Mouse (Mus musculus) left cerebral cortex, adult 8-10 months (tissue): ENCODE measurements around the gene Cmtm2a. TPM values are rescaled to one million over a fixed set of nuclear protein-coding genes. Genes with fewer than 3 reads are reported as not detected.
A peak's percentile ranks its signal among the peaks of the same experiment; 100 is the strongest.
"Not testable (repeated sequence)": the region's sequence is repeated elsewhere in the genome, so short reads cannot be mapped to it uniquely, and the experiment has no call there.

ENCODE experiments used
- DNase-seq, 2 experiments: peaks; one replicate each; pipeline ENCODE4 v3.0.0; 2022; ENCODE audit warnings: low spot score in 2 of 2
- total RNA-seq, 4 experiments: library from RNA; stranded (reverse); gene quantifications; 2 replicates each; pipeline ENCODE4 v1.2.4; 2022

The Cmtm2a gene
- total RNA-seq, 4 experiments from 2014 or later = not detected

- not testable (repeated sequence) for DNase-seq
Measured at GRCm38 (mm10) chr8:104301577-104301976, 8.6 kb upstream of the Cmtm2a start.

- no peak for DNase-seq
Measured at GRCm38 (mm10) chr8:104294396-104294795, 1.4 kb upstream of the Cmtm2a start.

GRCm38 (mm10) chr8:104268937-104269440 is 24.0 kb downstream of the Cmtm2a start:
- no peak for DNase-seq

- no peak for DNase-seq
Measured at GRCm38 (mm10) chr8:104268368-104268767, 24.6 kb downstream of the Cmtm2a start.

GRCm38 (mm10) chr8:104264271-104264935 is 28.6 kb downstream of the Cmtm2a start:
- not testable (repeated sequence) for DNase-seq

- DNase-seq = not testable (repeated sequence)
Measured at GRCm38 (mm10) chr8:104261802-104262201, 31.2 kb downstream of the Cmtm2a start.

GRCm38 (mm10) chr8:104253016-104253415 is 40.0 kb downstream of the Cmtm2a start:
- no peak for DNase-seq

- DNase-seq = no peak
Measured at GRCm38 (mm10) chr8:104251461-104251860, 41.5 kb downstream of the Cmtm2a start.

- DNase-seq = peak; percentile 62
Measured at GRCm38 (mm10) chr8:104250439-104251367, 42.3 kb downstream of the Cmtm2a start, which contains the start of gene Cklf. Gene Cklf, plus strand, starts transcription at chr8:104250861.

GRCm38 (mm10) chr8:104249442-104249996 is 43.5 kb downstream of the Cmtm2a start:
- DNase-seq = no peak

- peak; percentile 57 to 65 for DNase-seq
Measured at GRCm38 (mm10) chr8:104248276-104248675, 44.7 kb downstream of the Cmtm2a start, which contains the start of gene Tk2. Gene Tk2, minus strand, starts transcription at chr8:104248558.

- no peak for DNase-seq
Measured at GRCm38 (mm10) chr8:104247908-104248275, 45.1 kb downstream of the Cmtm2a start.

GRCm38 (mm10) chr8:104247054-104247907 is 45.7 kb downstream of the Cmtm2a start:
- DNase-seq = no peak

GRCm38 (mm10) chr8:104246621-104247020 is 46.4 kb downstream of the Cmtm2a start:
- DNase-seq = no peak

GRCm38 (mm10) chr8:104242038-104242644 is 50.8 kb downstream of the Cmtm2a start:
- DNase-seq = no peak

GRCm38 (mm10) chr8:104239418-104239861 is 53.5 kb downstream of the Cmtm2a start:
- DNase-seq = no peak

- DNase-seq = no peak
Measured at GRCm38 (mm10) chr8:104234573-104234972, 58.4 kb downstream of the Cmtm2a start.

- no peak for DNase-seq
Measured at GRCm38 (mm10) chr8:104232919-104233318, 60.1 kb downstream of the Cmtm2a start.

- no peak for DNase-seq
Measured at GRCm38 (mm10) chr8:104232039-104232438, 60.9 kb downstream of the Cmtm2a start.
